Mouse (Mus musculus) erythroblast, embryonic 14.5 days (primary cell): ENCODE data around the gene B230118H07Rik.

ENCODE experiments used
- GATA1 ChIP-seq: IDR thresholded peaks from 2 replicates; pipeline ENCODE4 v1.6.1; 2012; ENCODE audit warnings: low read length, inconsistent platforms, mixed read lengths
- TAL1 ChIP-seq: IDR thresholded peaks from 3 replicates; pipeline ENCODE4 v1.6.1; 2012; ENCODE audit warnings: low read length, inconsistent platforms, mixed read lengths

DNA sequence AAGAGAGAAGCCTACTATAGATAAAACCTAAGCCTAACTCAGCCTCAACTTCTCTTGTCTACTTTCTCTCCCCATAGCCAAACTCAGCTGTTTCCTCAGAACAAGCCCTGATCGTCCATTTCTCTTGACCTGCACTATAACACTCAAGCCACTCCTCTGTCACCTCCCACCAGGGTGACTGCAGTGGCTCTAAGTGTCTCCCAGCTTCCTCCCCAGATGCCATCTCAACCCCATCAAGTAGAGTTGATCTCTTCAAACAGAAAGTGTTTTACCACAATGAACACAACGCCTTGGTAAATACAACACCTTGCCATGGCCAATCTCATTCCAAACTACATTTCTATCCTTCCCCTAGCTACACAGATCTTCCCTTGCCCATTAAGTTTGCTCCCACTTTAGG lies 99.2 kb downstream of the B230118H07Rik start:
- TF ChIP-seq GATA1, result no peak
- no peak for TF ChIP-seq TAL1
